24 mouse cellular contexts compared by ENCODE assay signal in the genomic region with DNA sequence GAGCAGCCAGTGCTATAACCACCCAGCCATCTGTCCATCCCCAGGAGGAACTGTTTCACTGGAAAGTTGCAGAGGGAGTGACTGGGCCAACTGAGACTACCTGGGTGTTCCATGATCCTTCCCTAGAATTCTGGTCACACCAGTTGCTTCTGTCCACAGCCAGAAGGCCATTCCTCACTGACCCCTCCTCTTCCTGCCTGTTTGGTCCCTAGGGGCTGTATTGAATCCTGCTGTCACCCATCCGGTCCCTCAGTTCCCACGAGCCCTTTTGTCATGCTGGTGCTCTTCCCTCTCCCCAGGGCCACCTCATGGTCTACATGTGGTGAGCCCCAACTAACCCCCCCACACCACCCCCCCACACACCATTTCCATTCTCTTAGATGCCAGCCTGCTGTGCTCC. TPM values are rescaled to one million over a fixed set of nuclear protein-coding genes. Genes with fewer than 3 reads are reported as not detected.
DNase-seq lines count a peak whose midpoint lies in the region; ATAC-seq and TF ChIP-seq lines count a peak whose summit lies in the region.
"Had no signal": no experiment of that assay in that cellular context is flagged by ENCODE, and none has a peak within 500 bp of the region (broad histone marks: within the 10 kb centered on the region; RNA-seq: fewer than 3 reads in every experiment).

No protein-coding gene starts in this region.

- peaks cover 16% of the 10 kb centered on the region for H3K4me1 ChIP-seq in heart, embryonic 10.5 days
- no peaks in the 10 kb centered on the region for H3K4me1 ChIP-seq in kidney, adult 2 months (ENCODE audit: control insufficient read depth, insufficient read depth, low read length)
- H3K4me1 ChIP-seq in lung, postnatal 0 days (ENCODE audit: insufficient read depth, low read depth, low read length) = no peaks in the 10 kb centered on the region
- H3K4me1 ChIP-seq in bone marrow, adult 2 months (ENCODE audit: control insufficient read depth, insufficient read depth, low read length) = peaks cover 8% of the 10 kb centered on the region

- WGBS in heart, embryonic 10.5 days = 69% methylated on average over 2 of the region's 2 CpGs
- 58% methylated on average over 2 of the region's 2 CpGs for whole genome bisulfite sequencing in kidney, adult 2 months
- WGBS in lung, postnatal 0 days = 68% methylated on average over 2 of the region's 2 CpGs
- 45% methylated on average over 2 of the region's 2 CpGs for WGBS in bone marrow, adult 2 months

- H3K36me3 ChIP-seq in heart, embryonic 10.5 days = no peaks in the 10 kb centered on the region
- H3K36me3 ChIP-seq in kidney, adult 2 months (ENCODE audit: control insufficient read depth, insufficient read depth, low read length) = no peaks in the 10 kb centered on the region
- no peaks in the 10 kb centered on the region for H3K36me3 ChIP-seq in lung, postnatal 0 days (ENCODE audit: insufficient read depth, low read length)
- H3K36me3 ChIP-seq: embryonic facial prominence, embryonic 12.5 days; forebrain, embryonic 12.5 days had no signal

- TF ChIP-seq POLR2A in kidney, adult 2 months (IDR thresholded peaks at IDR 0.05; ENCODE audit: low read depth, low read length) = no peak
- no peak for TF ChIP-seq POLR2A in bone marrow, adult 2 months (IDR thresholded peaks at IDR 0.05; ENCODE audit: borderline replicate concordance, control insufficient read depth, low read depth, low read length)

- H3K9me3 ChIP-seq in heart, embryonic 10.5 days = no peaks in the 10 kb centered on the region
- H3K9me3 ChIP-seq in lung, postnatal 0 days (ENCODE audit: low read length) = no peaks in the 10 kb centered on the region
- H3K9me3 ChIP-seq: embryonic facial prominence, embryonic 12.5 days; forebrain, embryonic 12.5 days; heart, embryonic 13.5 days; hindbrain, embryonic 12.5 days had no signal

- no peaks in the 10 kb centered on the region for H3K27me3 ChIP-seq in heart, embryonic 10.5 days (ENCODE audit: insufficient read depth, poor library complexity, severe bottlenecking)
- H3K27me3 ChIP-seq in kidney, adult 2 months (replicated peaks; ENCODE audit: control insufficient read depth, insufficient read depth, low read length) = no peaks in the 10 kb centered on the region
- H3K27me3 ChIP-seq in lung, postnatal 0 days (replicated peaks; ENCODE audit: insufficient read depth, low read length) = no peaks in the 10 kb centered on the region
- H3K27me3 ChIP-seq: embryonic facial prominence, embryonic 12.5 days; forebrain, embryonic 12.5 days; heart, embryonic 13.5 days; hindbrain, embryonic 12.5 days had no signal

- no peak overlapping the region; the same call in 1 of the 2 replicates for H3K27ac ChIP-seq in heart, embryonic 10.5 days
- H3K27ac ChIP-seq in kidney, adult 2 months (ENCODE audit: insufficient read depth, low read depth, low read length) = no peak overlapping the region
- no peak overlapping the region for H3K27ac ChIP-seq in lung, postnatal 0 days (ENCODE audit: low read length)
- peak overlapping the region; percentile 0; the same call in 1 of the 2 replicates for H3K27ac ChIP-seq in bone marrow, adult 2 months (ENCODE audit: control insufficient read depth, insufficient read depth, low read depth, low read length, poor library complexity)
- H3K27ac ChIP-seq: embryonic facial prominence, embryonic 12.5 days; forebrain, embryonic 12.5 days; heart, embryonic 13.5 days; hindbrain, embryonic 12.5 days had no signal

- H3K4me3 ChIP-seq in heart, embryonic 10.5 days = no peak overlapping the region
- no peak overlapping the region for H3K4me3 ChIP-seq in kidney, adult 2 months (ENCODE audit: insufficient read depth, low read depth, low read length)
- H3K4me3 ChIP-seq in lung, postnatal 0 days (ENCODE audit: low read depth, low read length) = no peak overlapping the region
- no peak overlapping the region for H3K4me3 ChIP-seq in bone marrow, adult 2 months (replicated peaks; ENCODE audit: control insufficient read depth, low read depth, low read length)
- H3K4me3 ChIP-seq: embryonic facial prominence, embryonic 12.5 days; forebrain, embryonic 12.5 days; heart, embryonic 13.5 days; hindbrain, embryonic 12.5 days had no signal

- no peak overlapping the region for H3K9ac ChIP-seq in lung, postnatal 0 days (replicated peaks; ENCODE audit: low read depth)
- H3K9ac ChIP-seq: embryonic facial prominence, embryonic 12.5 days; forebrain, embryonic 12.5 days; heart, embryonic 13.5 days; hindbrain, embryonic 12.5 days had no signal

- ATAC-seq in lung, postnatal 0 days = peak; percentile 23; the same call in 1 of the 2 replicates
- ATAC-seq in erythroblast, adult 5-6 weeks (replicated peaks; ENCODE audit: low FRiP score, poor library complexity, severe bottlenecking) = no peak
- ATAC-seq: forebrain, embryonic 16.5 days; hindbrain, embryonic 16.5 days; inflammation-experienced regulatory T-cells, adult 6 months had no signal

- TF ChIP-seq EP300 in lung, postnatal 0 days (IDR thresholded peaks at IDR 0.05) = no peak

- TF ChIP-seq CTCF in kidney, adult 2 months (conservative IDR thresholded peaks at IDR 0.05; ENCODE audit: insufficient read depth, insufficient read length, low read depth, low read length) = no peak
- no peak for TF ChIP-seq CTCF in lung, postnatal 0 days (IDR thresholded peaks at IDR 0.05)
- TF ChIP-seq CTCF in bone marrow, adult 2 months (IDR thresholded peaks at IDR 0.05; ENCODE audit: control insufficient read depth, insufficient read depth, low read length) = no peak

- peak; percentile 19 for DNase-seq in heart, adult 8-10 months (ENCODE audit: low spot score)
- no peak for DNase-seq in heart, embryonic 10.5 days (ENCODE audit: low spot score)
- peak; percentile 32 for DNase-seq in kidney, adult 2 months
- no peak for DNase-seq in kidney, postnatal 14 days
- DNase-seq in lung, postnatal 0 days (ENCODE audit: low spot score) = no peak
- DNase-seq in lung, adult 18-20 months = no peak
- DNase-seq: adrenal gland, adult 2 months; adrenal gland, postnatal 25 days; cerebellum, adult 2 months; cerebellum, postnatal 10 days; embryo, embryonic 11 days; gastrocnemius, postnatal 10 days had no signal

- H3K4me2 ChIP-seq in lung, postnatal 0 days (replicated peaks; ENCODE audit: low read depth, low read length) = no peak overlapping the region
- H3K4me2 ChIP-seq: embryonic facial prominence, embryonic 12.5 days; forebrain, embryonic 12.5 days; heart, embryonic 13.5 days; hindbrain, embryonic 12.5 days had no signal

RNA-seq across cellular contexts. Expression of a gene that starts 6.6 kb away (rescaled TPM):
- not detected for total RNA-seq in heart, adult 8-10 months (2022)
- polyA plus RNA-seq in heart, embryonic 10.5 days (2016; fragmentation: Nextera tagmentation; extraction: Ambion mirVana) = not detected in 2 replicates
- polyA plus RNA-seq in kidney, adult 2 months (2012; rRNA removed) = not detected in 2 replicates
- polyA plus RNA-seq in lung, postnatal 0 days (2015; fragmentation: Nextera tagmentation; extraction: Ambion mirVana) = not detected in 2 replicates
- polyA plus RNA-seq in bone marrow, adult 2 months (2011; ENCODE audit: insufficient read depth, insufficient read length, low replicate concordance, missing spikeins) = not detected in 2 replicates
- not detected in 2 replicates for total RNA-seq in erythroblast, adult 5-6 weeks (2015; ENCODE audit: low replicate concordance)
- total RNA-seq in erythroblast, adult 5-6 weeks (2017; ENCODE audit: low replicate concordance) = not detected in 2 replicates
- total RNA-seq: adrenal gland, adult 2 months; adrenal gland, postnatal 25 days; ES-E14; heart, postnatal 14 days had no signal
- polyA plus RNA-seq: adrenal gland, adult 2 months; cerebellum, adult 2 months; embryonic facial prominence, embryonic 12.5 days; forebrain, embryonic 12.5 days; forebrain, embryonic 16.5 days; frontal cortex, adult 2 months; heart, embryonic 13.5 days; hindbrain, embryonic 12.5 days had no signal

RNA-seq across cellular contexts. Expression of a gene that starts 24.7 kb away (rescaled TPM):
- 10 to 100 TPM; 12.5 to 19.0 (median 15.3) TPM for total RNA-seq in heart, adult 8-10 months (2022)
- polyA plus RNA-seq in heart, embryonic 10.5 days (2016; fragmentation: Nextera tagmentation; extraction: Ambion mirVana) = 6.9 and 7.2 TPM in 2 replicates
- 11.6 and 12.2 TPM in 2 replicates for polyA plus RNA-seq in kidney, adult 2 months (2012; rRNA removed)
- polyA plus RNA-seq in lung, postnatal 0 days (2015; fragmentation: Nextera tagmentation; extraction: Ambion mirVana) = 3.1 and 4.7 TPM in 2 replicates
- 2.4 and 9.2 TPM in 2 replicates for polyA plus RNA-seq in bone marrow, adult 2 months (2011; ENCODE audit: insufficient read depth, insufficient read length, low replicate concordance, missing spikeins)
- total RNA-seq in erythroblast, adult 5-6 weeks (2015; ENCODE audit: low replicate concordance) = 3.1 and 3.3 TPM in 2 replicates
- total RNA-seq in erythroblast, adult 5-6 weeks (2017; ENCODE audit: low replicate concordance) = 2.6 and 4.3 TPM in 2 replicates

Comparison
In these comparisons a context has a peak if more than half of its experiments do, and no peak if none do; other contexts are left out.
1. DNase-seq: peak in heart, adult 8-10 months (single experiment) and kidney, adult 2 months (single experiment); none in heart, embryonic 10.5 days (single experiment), kidney, postnatal 14 days (single experiment), lung, postnatal 0 days (single experiment) and lung, adult 18-20 months (0 of 2).